Mouse (Mus musculus) liver, adult 2 months (tissue): ENCODE results near the gene Arl8b. TPM values are rescaled to one million over a fixed set of nuclear protein-coding genes. Genes with fewer than 3 reads are reported as not detected.

ENCODE experiments used
- DNase-seq: peaks from one replicate; pipeline ENCODE4 v3.0.0-alpha.2; 2011; ENCODE audit warnings: low read depth, low spot score; ENCODE audit errors: extremely low read depth
- H3K27ac ChIP-seq: fragments of 200-500 bp; replicated peaks from 2 replicates; pipeline ENCODE4 v1.5.1; 2012; ENCODE audit warnings: low read depth, mild to moderate bottlenecking, control low read depth, inconsistent platforms, low read length; ENCODE audit not compliant: insufficient read depth
- H3K27me3 ChIP-seq: fragments of 200-500 bp; 2 replicates; pipeline ENCODE4 v1.6.1; 2012; ENCODE audit warnings: mild to moderate bottlenecking, moderate library complexity, low read length, inconsistent platforms; ENCODE audit not compliant: control insufficient read depth, insufficient read depth
- H3K36me3 ChIP-seq: fragments of 200-500 bp; 2 replicates; pipeline ENCODE4 v1.6.1; 2012; ENCODE audit warnings: low read length, inconsistent platforms; ENCODE audit not compliant: control insufficient read depth, insufficient read depth
- H3K4me1 ChIP-seq: fragments of 200-500 bp; 2 replicates; pipeline ENCODE4 v1.6.1; 2011; ENCODE audit warnings: low read length; ENCODE audit not compliant: control insufficient read depth, insufficient read depth
- H3K4me3 ChIP-seq: fragments of 200-500 bp; 2 replicates; pipeline ENCODE4 v1.5.1; 2011; ENCODE audit warnings: low read depth, mild to moderate bottlenecking, control low read depth, low read length, moderate library complexity; ENCODE audit not compliant: insufficient read depth
- H3K79me2 ChIP-seq: fragments of 200-500 bp; 2 replicates; pipeline ENCODE4 v1.6.1; 2012; ENCODE audit warnings: inconsistent platforms, mild to moderate bottlenecking, low read length, moderate library complexity; ENCODE audit not compliant: control insufficient read depth, insufficient read depth
- H3K9ac ChIP-seq: fragments of 200-500 bp; 2 replicates; pipeline ENCODE4 v1.6.1; 2012; ENCODE audit warnings: low read depth, mild to moderate bottlenecking, control low read depth, inconsistent platforms, low read length
- CTCF ChIP-seq: fragments of 200-500 bp; IDR thresholded peaks from 2 replicates; pipeline ENCODE4 v1.5.1; 2011; ENCODE audit warnings: low read depth, low read length, control low read depth
- POLR2A ChIP-seq: fragments of 200-500 bp; IDR thresholded peaks from 2 replicates; pipeline ENCODE4 v1.6.1; 2011; ENCODE audit warnings: low read length, control low read depth; ENCODE audit not compliant: insufficient read depth; ENCODE audit errors: extremely low read depth
- WGBS: fragments of 180-500 bp; shearing (Covaris S2); methylation state at CpG from one replicate; pipeline ENCODE4 v1.1.7; 2018; 5-methylcytosine and 5-hydroxymethylcytosine counted together
- polyA plus RNA-seq: library from polyadenylated mRNA; depleted of rRNA; stranded (reverse); fragments of >200 nt; gene quantifications from 2 replicates; pipeline ENCODE4 v1.2.3, GENCODE M21; 2012
- total RNA-seq: library from RNA; depleted of rRNA; stranded (reverse); fragments of >200 nt; gene quantifications from 2 replicates; pipeline ENCODE4 v1.2.3, GENCODE M21; 2014

Arl8b gene
- total and polyA plus RNA-seq, 2 experiments: 8.9 to 24.2 TPM

GRCm38 (mm10) chr6:108832989-108833388, 50.1 kb downstream of the Arl8b start:
- peaks cover 44% of the 10 kb centered on the region for H3K4me1 ChIP-seq
- WGBS: 11% methylated on average over 6 of the region's 6 CpGs

DNA sequence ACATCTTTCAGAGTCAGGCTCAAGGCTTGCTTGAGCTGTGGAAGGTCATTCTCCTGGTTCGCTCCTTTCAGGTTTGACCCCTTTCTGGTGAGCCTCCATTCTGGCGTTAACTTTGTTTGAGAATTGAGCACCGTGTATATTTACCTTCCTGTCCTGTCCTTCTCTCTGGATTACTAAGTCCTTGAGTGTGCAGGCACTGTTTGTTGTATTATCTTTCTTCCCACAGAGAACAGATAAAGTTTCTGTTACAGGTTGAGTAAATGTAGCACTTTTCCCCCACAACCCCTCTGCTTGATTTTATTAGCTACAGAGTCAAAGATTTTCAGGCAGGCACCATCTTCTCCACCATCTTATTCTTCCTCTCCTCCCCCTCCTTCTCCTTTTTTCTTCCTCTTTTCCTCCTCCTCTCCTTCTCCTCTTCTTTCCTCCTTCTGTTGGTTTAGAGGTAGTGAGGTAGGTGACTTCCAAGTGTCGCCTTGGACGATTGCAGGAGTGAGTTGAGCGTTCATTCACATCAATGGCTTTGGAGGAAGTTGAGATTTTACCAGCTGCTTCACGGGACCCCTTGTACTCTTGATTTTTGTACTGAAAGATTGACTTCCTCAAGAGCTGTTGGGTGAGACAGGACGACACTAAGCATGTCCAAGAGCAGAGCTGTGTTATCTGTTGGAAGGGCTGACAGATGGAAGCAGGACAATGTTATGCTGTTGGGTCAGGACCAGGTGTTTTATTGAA, 51.2 kb downstream of the Arl8b start:
- no peak for TF ChIP-seq POLR2A
- no peak for TF ChIP-seq CTCF
- Histone ChIP-seq H3K27ac (peak overlapping the region; percentile 53), H3K27me3 (no peaks in the 10 kb centered on the region), H3K36me3 (peaks cover 15% of the 10 kb centered on the region), H3K79me2 (peaks cover 38% of the 10 kb centered on the region; the same call in 1 of the 2 replicates), H3K4me3 (no peak overlapping the region), H3K4me1 (peaks cover 44% of the 10 kb centered on the region), H3K9ac (no peak overlapping the region)
- DNase-seq: peak; percentile 80
- 28% methylated on average over 8 of the region's 8 CpGs for WGBS

More at GRCm38 (mm10) chr6:108832989-108833388, 50.1 kb downstream of the Arl8b start:
- Histone ChIP-seq H3K27ac (no peak overlapping the region), H3K79me2 (peaks cover 43% of the 10 kb centered on the region; the same call in 1 of the 2 replicates), H3K9ac (no peak overlapping the region; the same call in 1 of the 2 replicates), H3K36me3 (peaks cover 8% of the 10 kb centered on the region), H3K4me3 (no peak overlapping the region), H3K27me3 (no peaks in the 10 kb centered on the region)
- peak; percentile 61 for DNase-seq
- no peak for TF ChIP-seq POLR2A
- TF ChIP-seq CTCF: no peak

GRCm38 (mm10) chr6:108835765-108836691, 53.1 kb downstream of the Arl8b start:
- H3K27me3 ChIP-seq: no peaks in the 10 kb centered on the region
- H3K36me3 ChIP-seq: peaks cover 23% of the 10 kb centered on the region
- peaks cover 40% of the 10 kb centered on the region; the same call in 1 of the 2 replicates for H3K79me2 ChIP-seq
- peak overlapping the region; percentile 40 for H3K9ac ChIP-seq
- TF ChIP-seq CTCF: no peak
- TF ChIP-seq POLR2A: no peak
- peak overlapping the region; percentile 83 for H3K27ac ChIP-seq
- WGBS: 34% methylated on average over 16 of the region's 16 CpGs
- DNase-seq: peak; percentile 98
- H3K4me3 ChIP-seq: no peak overlapping the region
- peaks cover 39% of the 10 kb centered on the region for H3K4me1 ChIP-seq

- TF ChIP-seq POLR2A (no peak), CTCF (no peak)
- Histone ChIP-seq H3K9ac (no peak overlapping the region), H3K27me3 (no peaks in the 10 kb centered on the region), H3K27ac (peak overlapping the region; percentile 73), H3K79me2 (peaks cover 31% of the 10 kb centered on the region; the same call in 1 of the 2 replicates), H3K36me3 (peaks cover 28% of the 10 kb centered on the region), H3K4me1 (peaks cover 34% of the 10 kb centered on the region), H3K4me3 (no peak overlapping the region)
- WGBS: 27% methylated on average over 4 of the region's 4 CpGs
- DNase-seq: peak; percentile 86
Measured at GRCm38 (mm10) chr6:108837081-108837480, 54.2 kb downstream of the Arl8b start.

- Histone ChIP-seq H3K27ac (no peak overlapping the region), H3K27me3 (no peaks in the 10 kb centered on the region), H3K4me1 (peaks cover 30% of the 10 kb centered on the region), H3K9ac (no peak overlapping the region), H3K4me3 (no peak overlapping the region), H3K79me2 (peaks cover 27% of the 10 kb centered on the region; the same call in 1 of the 2 replicates), H3K36me3 (peaks cover 36% of the 10 kb centered on the region)
- WGBS: 76% methylated on average over 4 of the region's 4 CpGs
- TF ChIP-seq CTCF (no peak), POLR2A (no peak)
- no peak for DNase-seq
Measured at GRCm38 (mm10) chr6:108837958-108838357, 55.1 kb downstream of the Arl8b start.
